Mouse (Mus musculus): ENCODE measurements at regions not wholly inside any gene's neighbourhood (a gene's known extent, or its start where the extent isn't known, plus 50 kb on each side); places are given as distances from the start of the nearest gene placed in this dataset.
A peak's percentile ranks its signal among the peaks of the same experiment; 100 is the strongest.

DNA sequence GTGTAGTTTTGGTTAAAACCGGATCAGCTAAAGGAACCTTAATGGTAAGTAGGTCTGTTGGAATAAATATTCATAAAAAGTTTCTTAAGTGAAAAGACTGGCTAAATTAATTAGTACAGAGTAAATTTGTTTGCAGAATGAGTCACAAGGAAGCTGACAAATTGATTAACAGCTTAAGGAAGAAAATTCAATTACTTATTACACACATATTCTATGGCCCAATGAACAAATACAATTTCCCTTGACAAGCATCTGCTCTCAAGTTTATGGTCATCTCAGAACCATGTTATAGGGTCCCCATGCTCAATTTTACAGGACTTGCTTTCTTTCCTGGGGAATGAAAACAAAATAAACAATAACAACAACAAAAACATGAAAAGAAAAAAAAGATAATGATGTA lies 231.4 kb upstream of the Frg1 start:
- no peak for DNase-seq (ENCODE audit: low spot score in 2 of 2)

DNA sequence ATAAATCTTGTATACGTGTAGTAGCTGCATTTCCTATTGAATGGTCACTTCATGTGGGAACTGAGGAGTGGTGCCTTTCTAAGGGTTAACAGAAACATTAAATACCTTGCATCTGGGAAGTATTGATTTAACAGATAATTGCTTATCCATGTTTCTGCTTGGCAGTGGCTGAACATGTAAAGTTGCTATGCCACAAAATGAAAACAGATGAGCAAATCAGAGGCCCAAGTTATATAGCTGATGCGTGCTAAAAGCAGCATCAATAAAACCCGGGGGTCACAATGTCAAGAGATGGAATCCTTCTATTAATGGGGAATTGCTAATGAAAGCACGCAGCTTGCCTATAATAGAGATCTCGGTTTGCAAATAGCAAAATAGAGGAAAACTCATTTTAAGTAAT lies 227.8 kb upstream of the Frg1 start:
- no peak for DNase-seq (ENCODE audit: low spot score in 2 of 2)

DNA sequence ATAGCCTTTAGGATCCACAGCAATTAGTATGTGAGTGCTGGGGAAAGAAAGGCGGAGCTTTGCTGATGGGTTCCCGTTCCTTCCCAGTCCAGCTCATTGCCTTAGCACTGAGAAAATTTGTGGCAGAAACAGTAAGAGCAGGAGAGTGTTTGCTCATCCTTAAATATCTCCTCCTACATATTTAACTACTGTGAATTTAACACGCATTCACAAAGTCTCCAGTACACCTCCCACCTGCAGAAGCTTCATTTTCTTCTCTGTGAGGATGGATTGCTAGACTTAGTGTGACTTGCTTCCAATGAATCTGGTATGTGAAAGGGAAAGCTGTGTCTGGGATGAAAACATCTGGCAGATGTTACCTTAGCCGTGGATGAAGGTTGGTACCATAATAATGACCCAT lies 207.0 kb upstream of the Frg1 start:
- DNase-seq (ENCODE audit: low spot score in 2 of 2), result no peak

DNA sequence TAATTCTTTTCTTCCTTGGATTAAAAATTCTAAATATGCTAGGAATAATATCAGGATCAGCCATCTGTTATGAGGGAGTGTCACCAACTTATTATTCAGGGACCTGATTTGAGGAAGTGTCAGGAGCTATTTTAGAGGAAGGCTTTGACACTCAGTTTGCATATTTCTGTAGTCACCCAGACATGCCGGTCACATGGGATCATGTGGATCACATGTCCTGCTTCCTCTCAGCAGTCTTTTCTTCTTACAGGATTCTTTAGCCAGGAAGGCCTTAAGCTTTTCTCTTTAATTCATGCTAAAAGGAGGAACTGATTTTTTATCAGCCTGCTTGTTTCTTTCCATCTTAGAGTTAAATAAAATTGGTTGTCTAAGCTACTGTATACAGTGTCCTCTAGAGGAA lies 183.4 kb upstream of the Frg1 start:
- DNase-seq (ENCODE audit: low spot score in 2 of 2), result no peak

DNA sequence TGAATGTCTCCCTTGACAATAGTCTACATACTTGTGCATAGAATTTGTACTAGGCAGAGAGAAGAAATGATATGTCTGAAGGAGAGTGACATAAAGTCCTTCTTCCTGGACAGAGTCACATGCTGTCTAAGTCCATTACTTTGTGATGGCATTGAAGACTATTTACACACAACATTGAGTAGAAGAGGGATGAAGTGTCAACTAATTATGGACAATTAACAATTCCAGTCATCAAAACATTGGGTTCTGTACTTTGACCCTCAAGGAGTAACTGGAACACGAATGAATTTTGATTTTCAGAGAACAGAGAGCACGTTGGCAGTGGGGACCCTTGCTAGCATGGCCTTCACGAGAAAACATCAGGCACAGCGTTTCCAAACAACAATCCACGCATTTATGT lies 177.6 kb upstream of the Frg1 start:
- no peak for DNase-seq (ENCODE audit: low spot score in 2 of 2)

DNA sequence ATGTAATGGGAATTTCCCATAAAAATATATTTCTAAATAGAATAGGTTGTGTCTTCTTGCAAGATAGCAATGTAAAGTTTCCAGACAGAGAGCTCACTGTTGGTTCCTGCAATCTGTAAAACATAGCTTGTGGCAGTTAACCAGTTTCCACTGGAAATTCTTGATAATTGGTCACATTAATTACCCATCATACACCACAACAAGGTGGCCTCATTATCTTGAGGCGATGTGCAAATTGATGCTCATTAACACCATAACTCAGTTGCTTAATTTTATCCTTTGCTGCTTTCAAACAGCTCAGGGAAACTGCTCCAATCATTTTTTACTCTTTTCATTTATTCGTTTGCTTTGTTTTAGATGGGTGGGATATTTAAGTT lies 176.8 kb upstream of the Frg1 start:
- DNase-seq (ENCODE audit: low spot score in 2 of 2), result no peak

DNA sequence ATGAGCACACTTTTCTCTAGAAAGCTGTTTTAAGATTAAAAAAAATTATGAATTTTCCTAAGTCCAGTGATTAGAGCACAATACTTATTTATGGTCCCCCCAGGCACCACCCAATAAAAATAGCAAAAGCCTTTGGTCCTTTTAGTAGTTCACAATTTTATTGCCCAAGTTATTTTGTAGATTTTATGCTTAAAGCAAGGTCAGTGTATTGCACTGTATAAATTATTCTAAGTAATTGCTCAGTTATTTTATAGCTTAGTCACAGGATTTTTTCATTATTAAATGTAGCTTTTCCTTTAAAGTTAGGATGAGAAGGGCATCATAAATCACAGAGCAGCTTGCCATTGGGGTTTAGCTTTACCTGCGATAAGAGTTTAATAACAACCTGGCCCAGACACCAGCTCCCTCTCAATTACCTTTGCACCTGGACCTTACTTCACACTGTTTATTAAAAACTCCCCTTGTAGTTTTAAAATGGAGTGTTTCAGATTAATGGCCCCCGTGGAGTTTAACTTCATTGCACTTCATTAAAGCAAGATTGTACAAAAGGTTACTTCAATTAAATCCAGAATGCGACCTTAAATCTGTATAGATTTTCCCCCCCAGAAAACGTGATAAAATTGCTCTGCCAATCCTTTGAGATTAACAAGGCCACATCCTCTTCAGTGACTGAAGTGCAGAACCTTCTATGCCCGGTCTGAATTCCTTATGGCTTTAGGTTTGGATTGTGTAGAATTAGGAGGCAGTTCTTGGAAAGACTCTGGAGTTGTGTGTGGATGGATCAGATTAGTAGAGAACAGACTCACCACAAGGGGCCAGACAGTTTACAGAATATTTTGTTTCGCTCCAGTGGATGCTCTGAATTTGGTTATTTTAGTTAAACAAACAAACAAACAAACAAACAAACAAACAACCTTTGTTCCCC lies 176.1 kb upstream of the Frg1 start:
- DNase-seq (ENCODE audit: low spot score in 2 of 2), result no peak

DNA sequence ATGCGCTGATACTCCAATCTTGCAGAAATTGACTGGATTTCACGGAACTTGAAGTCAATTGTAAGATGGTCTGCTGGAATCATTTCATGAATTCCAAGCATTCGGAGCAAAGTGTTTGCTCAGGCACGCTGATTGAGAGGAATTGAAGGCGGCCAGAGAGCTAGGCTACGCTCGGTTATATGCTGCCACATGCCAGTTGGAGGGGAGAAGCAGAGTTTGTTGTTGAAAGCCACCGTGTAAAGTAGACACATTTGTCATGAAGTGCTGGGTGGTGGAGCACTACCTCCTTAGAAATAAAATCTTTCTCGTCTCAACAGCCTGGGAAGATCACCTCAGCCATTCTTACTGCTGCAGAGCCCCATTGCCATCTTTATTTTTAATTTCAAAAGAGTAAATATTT lies 175.3 kb upstream of the Frg1 start:
- no peak for DNase-seq (ENCODE audit: low spot score in 2 of 2)

DNA sequence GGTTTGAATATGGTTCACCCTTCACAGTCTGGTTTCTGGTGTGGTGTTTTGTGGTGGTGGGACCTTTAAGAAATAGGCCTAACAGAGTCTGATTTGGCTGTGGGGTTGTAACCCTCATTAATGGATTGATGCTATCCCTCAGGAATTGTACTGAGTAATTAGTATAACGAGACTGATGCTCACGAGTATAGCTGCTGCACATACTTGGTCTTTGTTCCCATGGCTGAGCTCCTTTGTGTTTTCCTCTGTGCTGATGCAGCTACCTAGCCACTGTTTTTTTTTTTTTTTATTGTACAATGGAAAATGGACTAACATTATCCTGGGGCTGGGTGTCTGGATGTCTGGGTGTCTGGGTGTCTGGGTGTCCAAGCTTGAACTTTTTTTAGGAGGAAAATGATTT lies 171.3 kb upstream of the Frg1 start:
- DNase-seq (ENCODE audit: low spot score in 2 of 2), result no peak

DNA sequence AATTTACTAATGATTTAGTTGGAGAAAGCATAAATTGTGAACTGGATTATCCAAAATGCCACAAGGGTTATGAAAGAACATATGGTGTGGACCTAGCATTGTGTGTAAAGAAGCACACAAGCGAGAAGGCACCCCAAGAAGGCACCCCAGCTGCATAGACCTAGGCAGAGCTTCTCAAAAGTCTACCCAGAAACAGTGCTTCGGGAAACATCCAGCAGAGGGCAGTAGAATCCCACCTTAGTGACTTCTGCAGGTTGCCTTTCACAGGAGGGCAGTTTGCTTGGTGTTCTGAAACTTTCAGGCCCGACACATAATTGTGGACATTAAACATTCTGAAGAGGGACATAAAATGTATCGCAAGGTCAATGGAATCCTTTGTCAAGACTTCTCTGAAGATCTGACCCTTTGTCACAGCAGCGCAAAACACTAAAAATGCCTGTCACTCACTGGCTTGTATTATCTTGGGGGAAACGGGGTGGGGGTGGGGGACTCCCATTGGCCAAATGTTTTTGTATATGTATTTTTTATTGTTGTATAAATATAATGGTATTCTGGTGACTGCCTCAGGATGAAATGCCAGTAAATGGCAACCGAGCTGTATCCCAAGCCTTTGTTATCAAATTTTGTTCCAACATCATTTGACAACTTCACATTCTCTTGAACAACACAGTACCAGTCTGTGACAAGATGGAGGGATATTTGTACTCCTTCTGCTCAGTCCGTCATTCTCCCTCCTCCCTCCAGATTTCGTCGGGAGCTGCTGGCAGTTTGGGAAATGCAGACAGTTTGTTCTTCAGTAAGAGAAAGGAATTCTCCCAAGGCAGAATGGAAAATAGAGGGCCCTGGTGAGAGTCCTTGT lies 156.4 kb upstream of the Frg1 start:
- peak; percentile 61 to 70 for DNase-seq (ENCODE audit: low spot score in 2 of 2)

DNA sequence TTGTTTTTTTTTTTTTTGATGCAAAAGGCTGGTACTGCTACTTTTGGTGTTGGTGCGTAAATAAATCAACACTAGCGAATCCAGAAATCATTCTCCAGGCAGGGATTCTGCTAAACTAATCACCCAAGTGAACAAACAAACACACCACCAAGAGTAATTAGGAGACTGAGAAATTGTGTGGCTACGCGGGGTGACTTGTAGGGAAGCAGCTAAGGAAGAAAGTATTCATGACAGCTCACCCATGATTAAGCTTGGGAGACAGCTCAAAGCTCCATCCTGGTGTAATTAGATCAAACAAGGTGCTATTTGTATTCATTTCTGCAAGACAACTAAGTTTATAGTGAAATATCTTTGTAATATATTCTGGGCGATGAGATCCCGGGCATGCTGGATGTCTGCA lies 153.7 kb upstream of the Frg1 start:
- no peak for DNase-seq (ENCODE audit: low spot score in 2 of 2)

DNA sequence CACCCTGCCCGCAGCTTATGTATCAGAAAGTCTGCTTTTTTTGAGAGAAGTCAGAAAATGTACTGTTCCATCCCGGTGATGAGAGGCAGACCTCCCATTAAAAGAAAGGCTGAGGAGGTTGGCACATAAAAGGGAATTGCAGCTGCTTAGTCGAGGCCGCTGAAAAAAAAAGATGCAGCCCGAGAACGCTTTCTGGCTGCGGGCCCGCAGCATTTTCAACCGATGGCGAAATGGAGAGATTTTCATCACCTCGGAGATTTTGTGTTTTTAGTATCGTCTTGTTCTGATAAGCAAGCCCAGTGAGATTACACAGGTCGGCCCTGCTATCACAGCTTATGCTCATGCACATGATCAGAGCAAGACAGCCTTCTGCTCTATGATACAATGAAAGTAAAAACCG lies 145.1 kb upstream of the Frg1 start:
- DNase-seq (ENCODE audit: low spot score in 2 of 2), result peak in 1 of 2 experiments; percentile 39

DNA sequence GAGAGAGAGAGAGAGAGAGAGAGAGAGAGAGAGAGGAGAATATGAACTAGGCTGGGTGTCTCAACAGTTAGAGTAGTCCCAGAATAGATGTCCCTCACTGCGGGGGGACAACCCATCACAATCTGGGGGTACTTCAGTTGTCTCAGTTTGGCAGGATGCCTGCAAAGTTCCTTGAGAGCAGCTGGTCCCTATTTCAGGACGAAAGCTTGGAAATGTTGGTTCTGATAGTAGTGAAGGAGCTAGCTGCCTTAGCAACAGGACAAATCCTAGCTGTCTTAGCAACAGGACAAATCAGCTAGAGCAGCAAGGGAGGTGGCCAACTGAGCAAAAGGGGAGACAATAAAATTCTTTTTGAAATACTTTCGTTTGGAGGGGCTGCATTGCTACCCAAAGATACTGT lies 139.9 kb upstream of the Frg1 start:
- no peak for DNase-seq (ENCODE audit: low spot score in 2 of 2)

DNA sequence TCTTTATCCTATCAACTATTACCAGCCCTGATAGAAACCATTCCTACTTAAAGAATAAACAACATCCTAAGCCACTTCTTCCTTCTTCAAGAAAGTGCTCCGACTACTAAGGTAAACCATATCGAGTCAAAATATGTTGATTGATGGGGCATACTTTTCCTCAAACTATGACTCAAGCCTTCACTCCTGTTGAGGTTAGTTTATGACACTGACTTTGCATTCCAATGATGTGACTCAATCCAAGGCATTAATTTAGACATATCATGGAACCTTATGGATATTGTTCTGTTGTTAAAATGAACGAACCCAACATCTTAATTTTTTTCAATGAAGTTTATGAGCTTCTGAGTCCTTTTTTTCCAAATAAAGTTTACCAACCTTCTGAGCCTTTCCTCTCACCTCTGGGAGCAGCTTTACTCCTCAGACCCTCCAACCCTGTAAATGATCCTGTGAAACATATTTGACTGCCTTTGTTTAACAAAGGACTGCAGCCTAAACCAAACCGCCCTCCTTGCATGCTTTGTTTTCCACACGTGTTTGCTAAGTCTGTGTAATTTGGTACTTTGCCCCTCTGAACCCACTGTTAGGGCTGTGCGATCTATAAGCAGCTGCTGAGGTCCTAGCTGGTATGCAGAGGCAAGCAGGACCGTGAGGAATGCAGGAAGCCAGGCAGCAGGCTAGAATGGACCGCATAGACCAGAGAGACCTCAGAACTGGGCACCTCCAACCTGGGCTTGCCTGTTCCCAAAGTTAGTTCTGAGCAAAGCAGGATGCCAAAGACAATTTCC lies 136.1 kb upstream of the Frg1 start:
- no peak for DNase-seq (ENCODE audit: low spot score in 2 of 2)

DNA sequence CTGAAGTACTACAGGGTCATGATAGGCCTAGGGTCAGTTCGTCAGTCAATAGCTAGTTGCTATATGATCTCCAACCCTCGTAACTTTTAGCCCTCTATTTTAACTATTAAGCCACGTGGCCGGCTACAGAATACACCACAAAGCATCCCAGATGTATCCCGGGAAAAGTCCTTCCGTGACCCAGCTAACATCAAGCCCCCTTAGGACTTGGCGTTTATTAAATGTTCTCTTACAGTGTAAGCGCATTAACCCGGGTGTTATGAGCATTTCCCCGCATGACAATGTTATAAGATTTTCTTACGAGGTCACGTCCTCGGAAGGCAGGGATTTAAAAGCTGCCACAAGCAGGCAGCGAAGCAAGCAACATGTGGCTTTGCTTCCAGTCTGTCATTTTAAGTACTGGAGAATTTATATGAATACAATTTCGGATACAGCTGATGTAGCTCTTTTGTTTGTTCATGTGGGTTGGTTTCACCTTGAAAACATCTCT lies 135.1 kb upstream of the Frg1 start:
- DNase-seq (ENCODE audit: low spot score in 2 of 2), result no peak

DNA sequence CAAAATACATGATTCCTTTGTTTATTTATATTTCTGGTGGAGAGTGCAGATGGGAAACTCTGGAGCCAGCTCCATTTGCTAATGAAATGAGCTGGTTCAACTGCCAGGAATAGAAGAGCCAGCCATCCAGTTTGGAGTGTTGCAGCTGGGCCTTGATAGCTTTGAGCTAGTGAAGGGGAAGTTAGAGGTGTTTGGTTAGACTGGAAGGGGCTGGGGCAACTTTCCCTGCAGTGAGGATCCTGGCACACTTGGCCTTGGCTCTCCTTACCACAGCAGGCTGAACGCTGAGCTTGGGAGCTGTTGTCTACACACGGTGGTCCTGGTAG lies 133.2 kb upstream of the Frg1 start:
- no peak for DNase-seq (ENCODE audit: low spot score in 2 of 2)

DNA sequence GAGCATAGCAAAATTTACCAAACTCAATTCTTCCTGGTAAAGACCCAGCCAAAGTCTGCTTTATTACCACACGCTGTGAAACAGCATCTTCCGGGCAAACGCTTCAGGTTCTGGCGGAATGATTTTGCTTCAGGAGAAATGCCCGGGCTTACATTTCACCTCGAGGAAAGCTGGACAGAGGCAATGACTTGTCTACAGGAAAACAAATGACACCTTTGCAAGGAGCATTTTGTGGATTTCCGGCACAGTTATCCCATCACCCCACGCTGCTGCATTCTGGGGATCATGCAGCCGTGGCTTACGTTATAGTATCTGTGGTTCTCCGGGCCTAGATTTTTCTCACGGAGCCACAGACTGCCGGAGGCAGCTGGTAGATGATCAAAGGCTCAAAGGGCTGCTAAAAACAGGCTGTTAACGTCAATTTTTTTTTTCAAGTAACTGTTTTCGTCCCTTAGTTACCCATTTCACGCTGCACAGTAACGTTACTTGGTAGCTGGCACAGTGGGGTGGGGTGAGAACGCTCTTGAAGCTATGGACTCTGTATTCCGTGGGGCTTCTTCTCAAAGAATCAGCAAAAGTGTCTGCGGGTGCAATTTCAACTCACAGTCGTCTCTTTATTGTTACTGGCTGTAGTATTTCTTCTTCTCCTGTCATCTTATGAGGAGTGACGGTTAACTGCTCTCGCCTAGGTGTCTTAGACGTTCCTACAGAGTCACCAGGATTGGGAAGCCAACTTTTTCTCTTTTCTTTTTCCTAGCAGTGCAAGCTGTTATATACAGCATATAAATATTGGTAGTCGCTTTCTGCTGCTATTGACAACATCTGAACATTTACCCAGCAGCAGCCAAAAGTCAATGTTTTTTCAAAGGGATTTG lies 132.6 kb upstream of the Frg1 start:
- no peak for DNase-seq (ENCODE audit: low spot score in 2 of 2)

DNA sequence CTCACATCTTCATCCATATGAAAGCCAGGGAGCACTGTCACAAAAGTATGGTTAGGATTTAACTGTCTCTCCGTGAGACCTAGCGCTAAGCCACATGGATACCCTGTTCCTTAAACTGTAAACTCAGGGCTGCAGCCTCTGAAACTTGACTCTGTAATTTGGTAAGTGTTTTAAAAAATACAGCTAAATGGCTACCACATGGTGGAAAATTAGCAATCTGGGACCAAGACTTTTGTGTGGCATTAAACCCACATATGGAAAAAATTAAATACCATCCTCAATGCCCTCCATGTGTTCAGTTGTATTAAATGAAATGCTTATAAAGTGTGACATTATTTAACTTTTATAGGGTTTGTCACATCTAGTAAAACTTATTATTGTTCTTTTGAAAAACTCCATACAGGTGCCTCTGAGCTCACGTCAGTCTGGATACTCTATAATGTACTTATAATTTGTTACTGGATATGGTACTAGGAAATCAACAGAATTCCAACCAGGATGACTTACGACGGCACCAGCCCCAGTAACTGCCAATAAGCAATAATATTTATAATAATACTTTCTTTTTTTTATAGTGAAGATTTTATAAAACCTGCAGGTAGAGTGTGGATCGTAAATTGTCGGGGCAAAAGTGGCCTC lies 131.0 kb upstream of the Frg1 start:
- DNase-seq (ENCODE audit: low spot score in 2 of 2), result no peak

DNA sequence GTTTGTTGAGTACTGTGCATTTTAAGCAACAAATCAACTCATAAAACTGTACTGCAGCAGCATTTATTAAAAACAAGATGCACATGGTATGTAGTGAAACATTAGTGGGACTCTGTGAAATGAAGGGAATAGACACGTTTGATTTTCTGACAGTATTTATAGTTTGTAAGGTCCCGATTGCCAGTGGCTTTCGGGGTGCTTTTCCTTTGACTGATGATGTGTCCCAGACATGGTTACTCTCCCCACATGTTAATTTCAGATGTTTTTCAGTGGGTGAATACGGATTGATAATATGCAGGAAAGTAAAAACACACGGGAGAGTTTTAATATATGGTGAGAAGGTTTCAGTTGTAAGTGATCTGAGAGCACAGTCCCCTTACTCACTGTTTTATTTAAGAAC lies 115.3 kb upstream of the Frg1 start:
- DNase-seq (ENCODE audit: low spot score in 2 of 2), result no peak

DNA sequence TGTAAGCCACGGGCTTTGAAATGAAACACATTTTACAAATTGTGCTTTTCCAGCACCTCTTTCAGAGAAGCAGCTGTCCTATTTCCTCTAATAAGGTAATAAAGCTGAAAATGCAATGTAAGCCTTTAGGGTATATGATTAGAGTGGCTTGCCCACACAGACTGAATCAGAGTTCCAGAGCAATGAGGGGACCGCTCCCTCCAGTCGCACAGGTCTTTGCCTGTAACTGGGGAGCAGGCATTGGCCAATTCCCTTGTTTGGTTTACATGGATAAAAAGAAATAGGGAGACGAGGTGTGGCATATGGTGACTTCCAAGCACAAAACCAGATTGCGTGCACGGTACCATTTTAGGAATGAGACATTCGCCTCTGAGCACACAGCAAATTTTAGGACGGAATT lies 112.7 kb upstream of the Frg1 start:
- DNase-seq (ENCODE audit: low spot score in 2 of 2), result no peak

Measured in gastrocnemius, postnatal 4 days (tissue).